Mouse (Mus musculus): ENCODE data around the gene Ptgds. TPM values are rescaled to one million over a fixed set of nuclear protein-coding genes. Genes with fewer than 3 reads are reported as not detected.
A peak's percentile ranks its signal among the peaks of the same experiment; 100 is the strongest.

Gene Ptgds
- total RNA-seq, 2 experiments from 2014 or later: 1,926 to 2,241 TPM

GRCm38 (mm10) chr2:25457022-25457896, 12.6 kb downstream of the Ptgds start:
- intact Hi-C loops (cut with DNase I): no loop called here
- no peak for DNase-seq (ENCODE audit: low spot score in 2 of 2)

DNA sequence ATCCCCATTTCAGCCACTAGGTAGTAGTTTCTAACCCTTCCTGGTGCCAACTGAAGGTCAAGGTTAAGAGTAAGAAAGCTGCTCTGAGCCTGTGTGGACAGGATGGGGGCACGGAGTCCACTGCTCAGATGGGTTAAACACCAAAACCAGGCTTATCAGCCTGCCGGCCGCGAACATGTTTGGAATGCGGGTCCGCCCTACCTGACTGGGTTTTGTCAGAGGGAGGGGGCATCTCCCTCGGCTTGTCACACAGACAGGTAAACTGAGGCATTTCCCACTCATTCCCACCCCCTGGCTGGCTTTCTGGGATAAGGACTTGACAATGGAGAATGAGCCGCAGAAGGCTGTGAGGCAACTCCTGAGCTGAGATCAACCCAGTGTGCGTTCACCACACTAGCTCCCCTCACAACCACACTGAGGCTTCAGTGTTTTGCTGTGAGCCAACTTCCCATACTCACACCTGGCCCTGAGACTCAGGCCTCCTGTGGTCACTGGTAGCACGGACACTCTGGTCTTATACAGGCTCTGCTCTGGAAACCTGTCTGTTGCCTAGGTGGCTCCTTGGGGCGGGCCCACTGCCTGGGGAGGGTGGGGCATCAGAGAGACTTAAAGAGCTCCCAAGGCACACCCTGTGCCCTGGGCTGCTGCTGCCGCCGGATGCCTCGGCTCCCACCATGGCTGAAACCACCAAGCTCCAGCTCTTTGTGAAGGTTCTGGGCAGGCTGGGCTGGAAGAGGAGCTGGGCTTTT, 13.5 kb downstream of the Ptgds start, which contains the start of gene Clic3:
Clic3 (plus strand) TSS at position 634 of the 749 bp plus-strand sequence.
- no peak for DNase-seq (ENCODE audit: low spot score in 2 of 2)
- intact Hi-C loops (cut with DNase I): no loop called here

DNA sequence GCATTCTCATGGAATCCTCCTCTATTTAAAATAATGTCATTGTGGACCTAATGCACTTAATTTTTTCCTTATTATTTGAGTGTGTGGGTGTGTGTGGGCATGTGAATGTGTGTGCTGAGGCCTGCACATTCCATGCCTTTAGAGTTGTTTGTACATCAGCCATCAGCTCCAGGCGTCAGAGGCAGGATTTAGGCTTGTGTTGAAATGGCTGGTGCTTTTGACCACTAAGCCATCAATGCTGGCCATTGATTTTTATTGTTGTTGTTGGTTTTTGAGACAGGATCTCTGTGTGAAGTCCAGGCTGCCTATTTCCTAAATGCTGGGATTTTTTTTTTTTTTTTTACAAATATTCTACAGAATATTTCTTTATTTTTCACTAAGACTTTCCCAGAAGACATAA, 16.9 kb downstream of the Ptgds start:
- intact Hi-C loops (cut with DNase I): no loop called here
- DNase-seq (ENCODE audit: low spot score in 2 of 2): no peak

- no peak for DNase-seq (ENCODE audit: low spot score in 2 of 2)
Measured at GRCm38 (mm10) chr2:25450853-25451647, 18.8 kb downstream of the Ptgds start.

DNA sequence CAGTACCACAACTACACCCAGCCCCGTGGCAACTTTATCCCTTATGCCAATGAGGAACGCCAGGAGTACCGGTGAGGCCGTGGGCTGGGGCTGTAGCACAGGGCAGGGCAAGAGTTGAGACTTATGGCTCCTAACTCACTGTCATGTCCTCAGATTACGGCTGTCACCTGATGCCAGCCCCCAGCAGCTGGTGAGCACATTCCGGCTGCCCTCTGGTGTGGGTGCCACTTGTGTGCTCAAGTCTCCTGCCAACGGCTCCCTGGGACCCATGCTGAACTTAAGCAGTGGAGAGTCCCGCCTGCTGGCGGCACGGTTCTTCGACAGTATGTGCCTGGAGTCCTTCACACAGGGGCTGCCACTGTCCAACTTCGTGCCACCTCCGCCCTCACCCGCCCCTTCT, 27.2 kb downstream of the Ptgds start:
- intact Hi-C loops (cut with DNase I): no loop called here
- DNase-seq (ENCODE audit: low spot score in 2 of 2): no peak

More at GRCm38 (mm10) chr2:25450853-25451647, 18.8 kb downstream of the Ptgds start:
- intact Hi-C loops (cut with DNase I): no loop called here

DNA sequence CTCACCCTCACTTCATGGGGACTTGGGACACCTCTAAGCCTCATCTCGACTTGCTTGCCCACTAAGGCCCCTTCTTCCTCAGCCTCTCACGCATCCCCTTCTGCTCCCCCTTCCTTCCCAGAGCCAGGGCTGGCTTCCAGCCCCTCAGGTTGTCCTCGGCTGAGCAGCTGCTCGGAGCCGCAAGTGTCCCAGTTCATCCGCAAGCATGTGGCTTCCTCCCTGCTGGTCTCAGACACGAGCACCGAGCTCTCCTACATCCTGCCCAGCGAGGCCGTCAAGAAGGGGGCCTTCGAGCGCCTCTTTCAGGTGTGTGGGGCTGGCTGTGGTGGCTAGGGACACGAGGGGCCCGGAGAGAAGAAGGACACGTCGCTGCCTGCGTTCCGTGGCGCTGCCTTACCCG, 28.8 kb downstream of the Ptgds start:
- no peak for DNase-seq (ENCODE audit: low spot score in 2 of 2)
- intact Hi-C loops (cut with DNase I): no loop called here

DNA sequence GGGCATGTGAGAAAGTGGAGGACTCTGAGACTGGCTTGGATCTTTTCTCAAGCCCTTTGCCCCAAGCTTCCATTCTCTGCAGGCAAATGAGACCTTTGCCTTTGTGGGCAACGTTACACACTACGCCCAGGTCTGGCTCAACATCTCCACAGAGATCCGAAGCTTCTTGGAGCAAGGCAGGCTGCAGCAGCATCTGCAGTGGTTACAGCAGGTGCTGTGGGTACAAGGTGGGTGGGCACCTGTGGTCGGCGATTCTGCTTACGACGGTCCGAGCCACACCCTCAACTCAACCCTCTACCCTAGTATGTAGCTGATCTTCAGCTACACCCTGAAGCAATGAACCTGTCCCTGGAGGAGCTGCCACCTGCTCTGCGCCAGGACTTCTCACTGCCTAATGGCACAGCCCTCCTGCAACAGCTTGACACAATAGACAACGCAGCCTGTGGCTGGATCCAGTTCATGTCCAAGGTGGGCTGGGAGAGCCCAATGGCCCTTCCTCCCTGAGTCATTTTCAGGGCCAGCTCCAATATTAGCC, 33.5 kb downstream of the Ptgds start:
- DNase-seq (ENCODE audit: low spot score in 2 of 2): no peak
- intact Hi-C loops (cut with DNase I): no loop called here

DNA sequence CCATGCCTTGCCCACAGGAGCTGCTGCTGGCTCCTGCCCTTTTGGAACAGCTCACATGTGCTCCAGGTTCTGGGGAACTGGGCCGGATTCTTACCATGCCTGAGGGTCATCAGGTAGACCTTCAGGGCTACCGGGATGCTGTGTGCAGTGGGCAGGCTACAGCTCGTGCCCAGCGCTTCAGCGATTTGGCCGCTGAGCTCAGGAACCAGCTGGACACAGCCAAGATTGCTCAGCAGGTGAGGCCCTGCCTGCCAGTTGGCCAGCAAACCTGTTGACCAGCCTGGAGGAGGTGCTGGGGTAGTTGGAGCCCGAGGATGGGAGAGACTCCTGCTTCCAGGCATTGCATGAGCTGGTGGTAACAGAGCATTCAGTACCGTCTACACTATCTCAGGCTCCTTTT, 35.6 kb downstream of the Ptgds start:
- no peak for DNase-seq (ENCODE audit: low spot score in 2 of 2)

GRCm38 (mm10) chr2:25433101-25433500, 36.7 kb downstream of the Ptgds start:
- DNase-seq (ENCODE audit: low spot score in 2 of 2): no peak
- intact Hi-C loops (cut with DNase I): no loop called here

More for the DNA sequence above, 35.6 kb downstream of the Ptgds start:
- intact Hi-C loops (cut with DNase I): no loop called here

DNA sequence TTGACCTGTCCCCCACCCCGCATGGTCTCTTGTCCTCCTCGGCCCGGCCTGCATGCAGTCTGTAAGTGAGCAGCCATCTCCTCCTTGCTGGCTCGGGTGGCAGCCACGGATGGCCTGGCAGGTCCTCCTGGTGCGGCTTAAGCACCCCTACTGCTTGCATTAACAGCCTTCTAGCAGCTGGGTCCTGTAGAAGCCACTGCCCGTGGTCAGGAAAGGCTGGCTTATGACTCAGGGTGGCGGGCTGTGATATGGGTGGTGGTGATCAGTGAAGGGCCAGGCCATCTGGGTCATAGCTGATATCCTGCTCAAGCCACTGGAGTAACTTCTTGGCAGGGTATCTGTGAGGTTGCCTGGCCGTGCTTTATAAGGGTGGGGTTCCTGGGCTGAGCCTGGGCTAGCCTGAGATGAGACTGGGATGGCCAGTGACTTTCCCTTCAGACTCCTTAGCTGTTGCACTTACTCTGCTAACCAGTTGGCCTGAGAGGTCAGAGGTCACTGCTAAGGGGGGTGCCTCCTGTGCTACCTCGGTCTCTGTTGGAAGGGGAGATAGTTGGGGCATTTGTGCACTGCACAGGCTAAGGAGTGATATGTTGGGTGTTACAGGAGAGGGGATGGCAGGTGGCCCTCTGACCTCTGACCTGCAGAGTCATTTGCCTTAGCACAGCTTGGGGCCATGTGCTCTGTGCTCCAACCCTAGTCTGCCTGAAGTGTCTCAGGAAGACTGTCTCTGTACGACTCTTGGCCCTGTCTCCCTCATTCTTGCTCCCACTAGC, 37.3 kb downstream of the Ptgds start:
- intact Hi-C loops (cut with DNase I): no loop called here
- no peak for DNase-seq (ENCODE audit: low spot score in 2 of 2)

DNA sequence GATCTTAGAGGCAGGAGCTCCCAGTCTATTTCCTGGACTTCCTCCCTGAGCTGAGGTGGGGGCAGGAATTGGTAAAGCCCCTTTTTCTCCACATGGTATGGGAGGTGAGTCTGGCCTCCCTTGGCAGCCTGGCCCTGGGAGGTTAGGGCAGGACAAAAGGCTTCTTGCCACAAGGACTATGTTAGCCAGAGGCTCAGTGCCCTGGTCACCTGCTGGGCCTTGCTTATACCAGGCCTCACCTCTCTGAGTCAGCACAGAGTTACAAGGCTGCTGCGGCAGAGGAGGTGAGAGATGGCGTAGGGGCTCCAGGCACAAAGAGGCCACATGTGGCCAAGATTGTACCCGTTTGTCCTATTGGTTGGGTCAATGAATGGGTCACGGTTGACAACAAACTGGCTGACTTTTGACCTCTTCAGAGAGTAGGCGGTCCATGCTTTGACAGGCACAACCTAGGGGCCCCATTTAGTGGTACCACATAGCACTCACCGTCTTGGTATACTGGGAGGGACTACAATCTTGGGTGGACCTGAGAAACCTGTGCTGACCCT, 38.5 kb downstream of the Ptgds start:
- intact Hi-C loops (cut with DNase I): no loop called here
- no peak for DNase-seq (ENCODE audit: low spot score in 2 of 2)

DNA sequence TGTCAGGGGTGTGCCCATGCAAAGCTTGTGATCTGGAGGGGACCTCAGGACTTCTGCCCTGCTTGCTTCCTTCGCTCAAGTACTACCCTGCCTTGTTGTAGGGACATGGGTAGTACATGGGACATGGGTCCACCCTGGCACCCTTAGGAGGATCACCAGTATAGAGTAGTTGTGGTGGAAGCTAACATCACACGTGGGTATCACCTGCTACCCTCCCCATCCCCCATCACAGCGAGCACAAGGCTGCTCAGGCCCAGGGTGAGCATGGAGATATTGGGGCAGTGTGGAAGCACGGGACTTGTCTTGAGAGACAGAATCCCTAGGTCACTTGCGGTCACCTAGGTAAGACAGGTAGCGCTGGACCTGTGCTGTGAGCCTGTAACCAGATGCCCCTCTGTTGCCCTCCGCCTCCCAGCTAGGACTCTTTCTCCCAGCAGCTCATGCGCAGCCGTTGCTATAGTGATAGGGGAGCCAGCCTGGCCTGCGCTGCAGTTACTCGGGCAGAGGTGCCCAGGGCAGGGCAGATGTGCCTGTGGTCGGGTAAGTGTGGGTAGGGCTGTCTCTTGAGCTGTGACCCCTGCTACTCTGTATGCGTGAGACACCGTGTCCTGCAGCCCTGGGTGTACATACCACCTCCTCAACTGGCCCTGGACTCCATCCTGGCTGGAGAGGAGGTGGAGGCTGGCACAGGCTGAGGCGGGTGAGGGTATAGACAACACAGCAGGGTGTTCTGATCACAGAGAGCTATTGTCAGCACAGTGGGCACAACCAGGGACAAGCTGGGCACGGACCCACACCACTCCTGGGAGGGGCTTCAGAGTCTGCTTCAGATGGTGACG, 39.2 kb downstream of the Ptgds start:
- intact Hi-C loops (cut with DNase I): no loop called here

GRCm38 (mm10) chr2:25429435-25430180, 40.2 kb downstream of the Ptgds start:
- intact Hi-C loops (cut with DNase I): loop anchor here (2.0 to 10.0 kb wide), 3 partner anchors 31 to 71 kb away; partner anchors contain the start of genes C8g, Fbxw5 and Paxx
- DNase-seq (ENCODE audit: low spot score in 2 of 2): no peak

More for the DNA sequence above, 39.2 kb downstream of the Ptgds start:
- DNase-seq (ENCODE audit: low spot score in 2 of 2): peak; percentile 35 to 42

GRCm38 (mm10) chr2:25428442-25429236, 41.2 kb downstream of the Ptgds start, which contains the start of gene Abca2:
Gene Abca2, plus strand, starts transcription at chr2:25428703.
- intact Hi-C loops (cut with DNase I): loop anchor here (1.0 to 10.0 kb wide), 4 partner anchors 25 to 72 kb away; partner anchors contain the start of genes C8g, Fbxw5 and Paxx
- DNase-seq (ENCODE audit: low spot score in 2 of 2): peak; percentile 98

DNA sequence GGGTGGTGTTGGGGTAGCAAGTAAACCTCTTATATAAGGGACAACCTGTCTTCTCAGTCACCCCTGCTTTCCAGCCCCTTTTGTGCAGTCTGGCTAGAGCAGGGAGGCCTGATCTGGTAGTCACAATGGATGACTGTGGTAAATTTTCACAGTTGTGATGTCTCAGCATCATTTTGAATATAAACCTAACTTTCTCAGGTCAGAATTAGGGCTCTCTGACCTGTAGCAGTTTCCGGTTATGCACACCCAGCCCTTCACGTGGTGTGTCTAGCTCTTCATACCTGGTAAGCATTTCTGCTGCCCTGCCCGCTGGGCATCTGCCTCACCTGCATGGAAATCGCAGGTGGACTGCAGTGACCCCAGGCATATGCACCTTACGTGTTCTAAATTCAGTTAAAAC, 42.6 kb downstream of the Ptgds start:
- no peak for DNase-seq (ENCODE audit: low spot score in 2 of 2)
- intact Hi-C loops (cut with DNase I): loop anchor here (10.0 kb wide), 1 partner anchor 58 kb away; no protein-coding TSS in a partner anchor

DNA sequence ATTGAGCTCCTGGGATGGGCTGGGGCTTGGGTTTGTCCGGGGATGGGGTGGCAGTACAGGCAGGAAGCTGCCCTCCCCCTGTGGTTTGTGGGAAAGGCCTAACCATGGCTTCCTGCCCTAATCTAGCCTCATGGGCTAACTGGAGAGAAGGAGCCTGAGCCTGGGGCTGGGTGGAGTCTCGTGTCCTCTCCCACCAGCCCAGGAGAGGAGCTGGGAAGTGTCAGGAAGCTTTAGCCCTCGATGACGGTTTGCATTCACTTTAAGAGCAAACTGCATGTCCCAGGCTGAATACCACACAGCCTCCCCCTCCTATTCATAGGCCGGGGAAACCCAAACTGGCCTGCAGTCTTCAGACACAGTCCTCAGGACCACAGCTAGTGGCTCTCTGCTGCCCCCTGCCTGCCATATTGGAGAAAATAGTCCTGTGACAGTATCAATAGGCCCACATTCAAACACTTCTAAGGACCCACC, 43.1 kb downstream of the Ptgds start:
- DNase-seq (ENCODE audit: low spot score in 2 of 2): peak; percentile 62 to 74
- intact Hi-C loops (cut with DNase I): loop anchor here (10.0 kb wide), 1 partner anchor 58 kb away; no protein-coding TSS in a partner anchor

Measured in left cerebral cortex, postnatal 25 days (tissue).